8 mouse cellular contexts compared by ENCODE assay signal in the genomic region with DNA sequence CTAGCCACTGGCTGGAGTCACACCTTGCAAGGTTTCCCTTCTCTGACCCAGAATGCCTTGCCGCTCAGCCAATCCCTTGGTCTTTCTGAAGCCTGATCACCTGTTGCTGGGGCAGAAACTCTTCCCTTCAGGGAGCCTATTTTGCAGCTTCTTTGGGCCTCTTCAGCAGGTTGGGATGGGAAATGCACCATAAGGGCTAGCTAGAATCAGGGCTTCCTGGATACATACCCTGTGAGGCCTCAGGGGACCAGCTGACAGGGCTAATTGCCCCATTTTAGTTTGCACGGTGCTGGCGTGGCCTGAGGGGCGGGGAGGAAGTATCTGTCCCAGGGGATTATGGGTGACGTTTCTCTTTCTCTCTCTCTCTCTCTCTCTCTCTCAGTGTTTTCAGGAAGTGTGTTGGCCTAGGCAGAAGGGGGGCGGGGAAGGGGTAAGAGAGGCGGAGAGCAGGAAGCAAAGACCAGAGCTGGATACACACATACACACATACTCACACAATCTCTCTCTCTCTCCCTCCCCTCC. TPM values are rescaled to one million over a fixed set of nuclear protein-coding genes. Genes with fewer than 3 reads are reported as not detected.
DNase-seq lines count a peak whose midpoint lies in the region; ATAC-seq and TF ChIP-seq lines count a peak whose summit lies in the region.

No protein-coding gene starts in this region.

- 15% methylated on average over 7 of the region's 7 CpGs for WGBS in liver, embryonic 15.5 days (ENCODE audit: insufficient replicate concordance)
- 36% methylated on average over 7 of the region's 7 CpGs for WGBS in neural tube, embryonic 11.5 days

- intact Hi-C loops in gastrocnemius, postnatal 36 days (cut with DNase I): loop anchor here (5.0 kb wide), 1 partner anchor 316 kb away; no protein-coding TSS in a partner anchor

- ATAC-seq in inflammation-experienced regulatory T-cells, adult 6 months: peak; percentile 94
- peak; percentile 62 for ATAC-seq in liver, embryonic 15.5 days (ENCODE audit: insufficient read depth)
- ATAC-seq in neural tube, embryonic 11.5 days (ENCODE audit: insufficient read depth, low FRiP score, low TSS enrichment): no peak

- H3K27me3 ChIP-seq in liver, embryonic 15.5 days: no peaks in the 10 kb centered on the region
- H3K27me3 ChIP-seq in neural tube, embryonic 11.5 days (ENCODE audit: control insufficient read depth, insufficient read depth, low read length): no peaks in the 10 kb centered on the region

- no peak for DNase-seq in ES-E14 (ENCODE audit: low read depth, low spot score)
- peak; percentile 44 for DNase-seq in c-Kit-positive CD71-positive TER-119-negative erythroid progenitor cells, embryonic 14.5 days (ENCODE audit: low read depth)
- DNase-seq in gastrocnemius, postnatal 36 days: peak; percentile 49 to 71
- DNase-seq in neural tube, embryonic 11.5 days (ENCODE audit: low spot score): peak; percentile 25
- peak; percentile 81 to 82 for DNase-seq in thymus, postnatal 10 days (ENCODE audit: low spot score in 2 of 2)
- DNase-seq in cerebellum, adult 8-10 months: no peak

- in situ Hi-C loops in ES-E14 (cut with MboI; ENCODE audit: low sequenced_read_pairs in 2 of 2, unreplicated experiment in 2 of 2): no loop called here

- no peak overlapping the region for H3K4me3 ChIP-seq in ES-E14 (ENCODE audit: insufficient read depth in 1 of 2, low read depth in 1 of 2, low read length in 2 of 2, poor library complexity in 1 of 2, severe bottlenecking in 1 of 2)
- peak overlapping the region; percentile 29 for H3K4me3 ChIP-seq in liver, embryonic 15.5 days (replicated peaks)
- H3K4me3 ChIP-seq in neural tube, embryonic 11.5 days (ENCODE audit: low read depth, low read length): no peak overlapping the region

- peaks cover 3 to 8% of the 10 kb centered on the region in 2 experiments; a peak in 1 of 4 replicates for H3K4me1 ChIP-seq in ES-E14 (ENCODE audit: control insufficient read depth in 2 of 2, insufficient read depth in 2 of 2, low read length in 2 of 2, poor library complexity in 1 of 2)
- H3K4me1 ChIP-seq in liver, embryonic 15.5 days (replicated peaks): peaks cover 42% of the 10 kb centered on the region
- H3K4me1 ChIP-seq in neural tube, embryonic 11.5 days (ENCODE audit: control insufficient read depth, insufficient read depth, low read length): no peaks in the 10 kb centered on the region

- no peaks in the 10 kb centered on the region for H3K9me3 ChIP-seq in ES-E14 (ENCODE audit: control insufficient read depth, insufficient read depth, low read depth, low read length)
- no peaks in the 10 kb centered on the region for H3K9me3 ChIP-seq in liver, embryonic 15.5 days (replicated peaks)
- no peaks in the 10 kb centered on the region for H3K9me3 ChIP-seq in neural tube, embryonic 11.5 days (ENCODE audit: control insufficient read depth, low read length)

- H3K27ac ChIP-seq in ES-E14 (ENCODE audit: insufficient read depth, low read depth, low read length, poor library complexity, severe bottlenecking): no peak overlapping the region
- peak overlapping the region; percentile 61 for H3K27ac ChIP-seq in liver, embryonic 15.5 days (replicated peaks)
- no peak overlapping the region for H3K27ac ChIP-seq in neural tube, embryonic 11.5 days (ENCODE audit: low read depth, low read length)

- H3K4me2 ChIP-seq in liver, embryonic 15.5 days: peak overlapping the region; percentile 56
- H3K4me2 ChIP-seq in neural tube, embryonic 11.5 days (ENCODE audit: low read depth): no peak overlapping the region

- no peaks in the 10 kb centered on the region; the same call in 1 of the 2 replicates for H3K36me3 ChIP-seq in ES-E14 (ENCODE audit: control insufficient read depth, insufficient read depth, low read length, poor library complexity, severe bottlenecking)
- peaks cover 21% of the 10 kb centered on the region; the same call in 1 of the 2 replicates for H3K36me3 ChIP-seq in liver, embryonic 15.5 days (replicated peaks)
- H3K36me3 ChIP-seq in neural tube, embryonic 11.5 days (ENCODE audit: control insufficient read depth, insufficient read depth, low read length): no peaks in the 10 kb centered on the region

- H3K9ac ChIP-seq in ES-E14 (ENCODE audit: insufficient read depth, low read depth, low read length, poor library complexity, severe bottlenecking): peak overlapping the region; percentile 38; the same call in 1 of the 2 replicates
- H3K9ac ChIP-seq in liver, embryonic 15.5 days: no peak overlapping the region
- H3K9ac ChIP-seq in neural tube, embryonic 11.5 days (ENCODE audit: low read length): no peak overlapping the region

TF ChIP-seq in ES-E14, 5 proteins besides CTCF, POLR2A, EP300 and RAD21:
- TF ChIP-seq ZC3H11A (IDR thresholded peaks at IDR 0.05; ENCODE audit: borderline replicate concordance, low read depth, low read length) (no peak), CHD2 (IDR thresholded peaks at IDR 0.05; ENCODE audit: low read depth, low read length) (peak; percentile 90)

RNA-seq across cellular contexts. Expression of a gene that starts 29.9 kb away (rescaled TPM):
- total RNA-seq in ES-E14 (2012; rRNA removed): 32.1 and 32.2 TPM in 2 replicates
- 10 to 100 TPM; 15.6 to 25.5 TPM for total RNA-seq in gastrocnemius, postnatal 36 days (2021)
- polyA plus RNA-seq in inflammation-experienced regulatory T-cells, adult 6 months (2017; shearing (Covaris generic)): 10 to 100 TPM; 29.0 to 58.0 (median 41.3) TPM
- 14.5 and 19.8 TPM in 2 replicates for polyA plus RNA-seq in liver, embryonic 15.5 days (2015; fragmentation: Nextera tagmentation; extraction: Ambion mirVana)
- 11.2 and 12.3 TPM in 2 replicates for polyA plus RNA-seq in neural tube, embryonic 11.5 days (2014; fragmentation: Nextera tagmentation; extraction: Ambion mirVana)

RNA-seq across cellular contexts. Expression of a gene that starts 32.9 kb away (rescaled TPM):
- not detected in 2 replicates for total RNA-seq in ES-E14 (2012; rRNA removed)
- 1 to 10 TPM in 1 of 2 experiments, not detected in 1; 2.1 TPM for total RNA-seq in gastrocnemius, postnatal 36 days (2021)
- 10 to 100 TPM in 2 of 3 experiments, 1 to 10 TPM in 1; 6.7 to 39.0 (median 18.9) TPM for polyA plus RNA-seq in inflammation-experienced regulatory T-cells, adult 6 months (2017; shearing (Covaris generic))
- polyA plus RNA-seq in liver, embryonic 15.5 days (2015; fragmentation: Nextera tagmentation; extraction: Ambion mirVana): 0.16 TPM in 1 of 2 replicates, not detected in the other
- not detected in 2 replicates for polyA plus RNA-seq in neural tube, embryonic 11.5 days (2014; fragmentation: Nextera tagmentation; extraction: Ambion mirVana)

RNA-seq across cellular contexts. Expression of a gene that starts 43.7 kb away (rescaled TPM):
- 6.2 and 12.4 TPM in 2 replicates for total RNA-seq in ES-E14 (2012; rRNA removed)
- total RNA-seq in gastrocnemius, postnatal 36 days (2021): 10 to 100 TPM; 17.6 to 22.7 TPM
- 10 to 100 TPM in 2 of 3 experiments, 1 to 10 TPM in 1; 6.1 to 36.2 (median 19.9) TPM for polyA plus RNA-seq in inflammation-experienced regulatory T-cells, adult 6 months (2017; shearing (Covaris generic))
- polyA plus RNA-seq in liver, embryonic 15.5 days (2015; fragmentation: Nextera tagmentation; extraction: Ambion mirVana): 12.0 and 13.9 TPM in 2 replicates
- 23.2 and 26.2 TPM in 2 replicates for polyA plus RNA-seq in neural tube, embryonic 11.5 days (2014; fragmentation: Nextera tagmentation; extraction: Ambion mirVana)

Comparison
In these comparisons a context has a peak if more than half of its experiments do, and no peak if none do; other contexts are left out.
1. DNase-seq: peak in c-Kit-positive CD71-positive TER-119-negative erythroid progenitor cells, embryonic 14.5 days (single experiment), gastrocnemius, postnatal 36 days (2 of 2), neural tube, embryonic 11.5 days (single experiment) and thymus, postnatal 10 days (2 of 2); none in ES-E14 (single experiment) and cerebellum, adult 8-10 months (single experiment).